Mouse (Mus musculus) heart, postnatal 0 days (tissue): ENCODE measurements at regions not wholly inside any gene's neighbourhood (a gene's known extent, or its start where the extent isn't known, plus 50 kb on each side); places are given as distances from the start of the nearest gene placed in this dataset.

Experiments used
- CTCF ChIP-seq: IDR thresholded peaks from 2 replicates; pipeline ENCODE4 v1.5.1; 2016; ENCODE audit warnings: antibody characterized with exemption, control low read depth, low read depth
- EP300 ChIP-seq: IDR thresholded peaks from 2 replicates; pipeline ENCODE4 v1.6.1; 2016; ENCODE audit warnings: antibody characterized with exemption, low read depth

DNA sequence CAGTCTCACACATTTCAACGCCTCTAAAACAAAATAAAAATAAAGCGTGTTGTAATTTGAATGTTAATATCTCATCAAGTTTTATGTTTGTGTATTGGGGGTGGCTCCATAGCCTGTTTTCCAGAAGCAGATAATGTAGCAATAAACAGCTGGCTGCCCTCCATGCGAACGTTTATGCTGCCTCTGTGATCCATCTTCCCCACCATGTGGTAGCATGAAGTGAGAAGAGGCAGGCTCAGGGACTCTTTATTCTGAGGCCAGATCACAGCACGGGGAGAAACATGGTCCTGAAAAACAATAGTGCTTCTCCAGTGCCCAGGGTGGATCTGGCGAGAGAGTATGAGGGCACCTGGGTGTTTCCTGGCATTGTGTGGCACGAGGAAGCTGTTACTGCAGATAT lies 271.4 kb downstream of the 1700009N14Rik start:
- TF ChIP-seq EP300 (no peak), CTCF (no peak)
